Mouse (Mus musculus): Measurements from ENCODE around the gene Gm8104.
"Not testable (repeated sequence)": the region's sequence is repeated elsewhere in the genome, so short reads cannot be mapped to it uniquely, and the experiment has no call there.

DNA sequence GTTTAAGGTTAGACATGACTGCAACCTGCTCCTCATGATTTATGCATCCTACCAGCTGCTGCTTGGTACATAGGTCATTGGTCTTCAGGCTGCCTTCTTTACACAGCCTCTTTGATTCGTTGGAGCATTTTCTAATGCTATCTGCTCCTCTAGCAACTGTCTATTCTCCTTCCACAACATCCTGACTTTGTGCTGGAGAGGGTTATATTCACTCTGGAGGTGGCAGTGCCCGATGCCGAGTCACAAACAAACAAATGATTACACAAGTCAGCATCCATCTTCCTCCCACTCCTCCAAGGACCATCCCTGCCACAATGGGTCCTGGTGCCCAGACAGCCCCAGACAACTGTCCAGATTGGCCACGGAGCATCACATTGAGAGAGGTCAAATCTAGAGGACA lies 40.2 kb upstream of the Gm8104 start:
- not testable (repeated sequence) for TF ChIP-seq JUND (IDR thresholded peaks at IDR 0.05; ENCODE audit: low read depth, low read length); NELFE (IDR thresholded peaks at IDR 0.05; ENCODE audit: low read depth, low read length); SIN3A (IDR thresholded peaks at IDR 0.05; ENCODE audit: low read length); POLR2A (IDR thresholded peaks at IDR 0.05; ENCODE audit: control insufficient read depth in 1 of 2, insufficient read depth in 1 of 2, low read depth in 1 of 2, low read length in 2 of 2, poor library complexity in 1 of 2); CTCF (IDR thresholded peaks at IDR 0.05 in 2 of 3, conservative IDR thresholded peaks at IDR 0.05 in 1 of 3; ENCODE audit: control insufficient read depth in 1 of 3, insufficient read depth in 1 of 3, low read depth in 2 of 3, low read length in 3 of 3, poor library complexity in 1 of 3, severe bottlenecking in 1 of 3); MAX (IDR thresholded peaks at IDR 0.05; ENCODE audit: low read length); TBP (IDR thresholded peaks at IDR 0.05; ENCODE audit: low read depth, low read length); GABPA (IDR thresholded peaks at IDR 0.05; ENCODE audit: low read depth, low read length); BHLHE40 (IDR thresholded peaks at IDR 0.05; ENCODE audit: borderline replicate concordance, low read depth, low read length)

Measured in MEL (cell line).